Mouse (Mus musculus): ENCODE results near the gene Irf2bpl. TPM values are rescaled to one million over a fixed set of nuclear protein-coding genes. Genes with fewer than 3 reads are reported as not detected.
A peak's percentile ranks its signal among the peaks of the same experiment; 100 is the strongest.

The Irf2bpl gene
- polyA plus RNA-seq, 1 experiment from 2014 or later: 67.0 TPM

GRCm38 (mm10) chr12:86881809-86882278 lies 2.8 kb downstream of the Irf2bpl start:
- WGBS: 5% methylated on average over 32 of the region's 33 CpGs
- Histone ChIP-seq H3K4me1 (replicated peaks; ENCODE audit: control insufficient read depth, insufficient read depth, low read length) (peaks cover 45% of the 10 kb centered on the region), H3K9ac (replicated peaks; ENCODE audit: low read depth, low read length) (peak overlapping the region; percentile 100), H3K4me3 (replicated peaks; ENCODE audit: low read length) (peak overlapping the region; percentile 99), H3K9me3 (ENCODE audit: control insufficient read depth, low read length) (no peaks in the 10 kb centered on the region), H3K27me3 (replicated peaks; ENCODE audit: control insufficient read depth, insufficient read depth, low read length) (no peaks in the 10 kb centered on the region), H3K4me2 (ENCODE audit: low read length) (peak overlapping the region; percentile 93), H3K36me3 (ENCODE audit: control insufficient read depth, insufficient read depth) (no peaks in the 10 kb centered on the region), H3K27ac (ENCODE audit: low read length) (peak overlapping the region; percentile 100)
- no peak for ATAC-seq

DNA sequence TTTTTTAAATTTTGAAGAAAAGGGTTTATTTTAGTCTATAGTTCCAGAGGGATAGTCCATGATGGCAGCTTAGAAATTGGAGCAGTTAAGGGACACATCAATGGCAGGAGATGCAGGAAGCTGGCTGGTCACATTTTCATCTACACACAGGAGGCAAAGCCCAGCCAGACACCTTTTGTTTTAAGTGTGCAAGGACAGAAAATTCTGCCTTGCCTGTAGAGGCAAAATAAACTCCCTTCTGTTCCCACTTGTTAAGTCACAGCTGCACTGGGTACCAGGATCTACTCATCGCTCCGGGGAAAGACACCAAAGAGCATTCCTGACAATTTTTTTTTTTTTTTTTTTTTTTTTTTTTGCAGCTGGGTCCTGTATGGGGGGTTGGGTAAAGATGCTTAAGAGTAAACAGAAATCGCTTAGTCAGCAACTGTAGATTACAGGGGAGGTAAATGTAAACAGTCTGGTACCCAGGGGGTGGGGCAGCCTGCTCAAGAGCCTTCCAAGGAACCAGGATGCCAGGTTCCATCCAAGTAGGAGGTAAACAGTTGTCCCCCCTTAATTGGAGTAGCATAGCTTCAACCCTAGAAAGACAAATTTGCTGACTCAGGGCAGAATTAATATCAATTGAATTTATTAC lies 4.4 kb downstream of the Irf2bpl start:
- H3K4me1 ChIP-seq (replicated peaks; ENCODE audit: control insufficient read depth, insufficient read depth, low read length): peaks cover 30% of the 10 kb centered on the region
- peak overlapping the region; percentile 35 for H3K4me3 ChIP-seq (replicated peaks; ENCODE audit: low read length)
- no peak overlapping the region for H3K9ac ChIP-seq (replicated peaks; ENCODE audit: low read depth, low read length)
- peak overlapping the region; percentile 60 for H3K4me2 ChIP-seq (ENCODE audit: low read length)
- no peaks in the 10 kb centered on the region for H3K9me3 ChIP-seq (ENCODE audit: control insufficient read depth, low read length)
- H3K36me3 ChIP-seq (ENCODE audit: control insufficient read depth, insufficient read depth): no peaks in the 10 kb centered on the region
- peak overlapping the region; percentile 59 for H3K27ac ChIP-seq (ENCODE audit: low read length)
- no peak for ATAC-seq
- H3K27me3 ChIP-seq (replicated peaks; ENCODE audit: control insufficient read depth, insufficient read depth, low read length): no peaks in the 10 kb centered on the region
- WGBS: 35% methylated on average over 3 of the region's 3 CpGs

- 31% methylated on average over 6 of the region's 6 CpGs for WGBS
- ATAC-seq: no peak
- Histone ChIP-seq H3K27ac (ENCODE audit: low read length) (peak overlapping the region; percentile 8; the same call in 1 of the 2 replicates), H3K36me3 (ENCODE audit: control insufficient read depth, insufficient read depth) (no peaks in the 10 kb centered on the region), H3K9me3 (ENCODE audit: control insufficient read depth, low read length) (no peaks in the 10 kb centered on the region), H3K27me3 (replicated peaks; ENCODE audit: control insufficient read depth, insufficient read depth, low read length) (no peaks in the 10 kb centered on the region), H3K4me1 (replicated peaks; ENCODE audit: control insufficient read depth, insufficient read depth, low read length) (peaks cover 26% of the 10 kb centered on the region), H3K4me2 (ENCODE audit: low read length) (peak overlapping the region; percentile 60), H3K9ac (replicated peaks; ENCODE audit: low read depth, low read length) (0 out of 2 replicates have a peak overlapping the region, but pooled peaks have one; percentile 11), H3K4me3 (replicated peaks; ENCODE audit: low read length) (peak overlapping the region; percentile 35)
Observed at GRCm38 (mm10) chr12:86879446-86880085, 5.0 kb downstream of the Irf2bpl start.

DNA sequence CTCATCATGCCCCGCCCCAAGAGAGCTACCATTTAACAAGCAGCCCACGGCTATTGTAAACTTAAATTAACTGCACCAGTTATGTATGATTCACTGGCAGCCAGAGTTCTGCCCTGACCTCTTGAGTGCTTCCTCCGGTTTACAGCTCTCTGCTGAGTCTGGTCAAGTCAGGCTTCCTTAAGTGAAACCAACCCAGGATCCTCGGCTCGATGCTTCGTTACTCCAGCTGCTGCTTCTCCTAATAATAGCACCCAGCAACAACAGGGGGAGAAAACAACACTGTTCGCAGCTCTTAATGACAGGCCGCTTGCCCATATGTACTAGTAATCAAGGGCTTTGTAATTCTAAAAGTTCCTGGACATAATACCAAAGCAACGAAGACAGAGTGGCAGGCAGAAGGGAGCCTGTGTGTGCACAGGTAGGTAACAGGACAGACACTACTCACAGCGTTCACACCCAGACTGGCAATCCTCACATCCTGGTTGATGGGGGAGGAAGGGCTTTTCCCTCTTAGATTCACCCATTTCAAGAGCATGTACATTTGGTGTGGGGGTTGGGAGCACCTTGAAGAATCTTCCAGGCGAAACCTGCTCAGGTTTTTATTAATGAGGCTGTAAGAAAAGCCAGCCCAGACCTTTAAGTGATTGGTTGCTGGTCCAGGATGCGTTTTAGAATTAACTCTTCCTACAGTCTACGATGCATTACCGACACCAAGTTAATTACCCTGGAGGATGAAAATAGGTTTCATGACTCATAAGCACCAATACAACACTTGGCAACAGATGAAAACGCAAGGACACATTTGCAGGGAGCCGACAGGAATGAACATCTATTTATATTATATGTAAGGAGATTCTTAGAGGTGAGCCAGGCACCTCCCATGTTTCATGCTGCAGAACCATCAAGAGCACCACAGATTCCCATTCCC lies 5.9 kb downstream of the Irf2bpl start:
- WGBS: 45% methylated on average over 16 of the region's 16 CpGs
- peak overlapping the region; percentile 60 for H3K4me2 ChIP-seq (ENCODE audit: low read length)
- H3K4me3 ChIP-seq (replicated peaks; ENCODE audit: low read length): no peak overlapping the region
- no peaks in the 10 kb centered on the region for H3K9me3 ChIP-seq (ENCODE audit: control insufficient read depth, low read length)
- peak overlapping the region; percentile 30 for H3K27ac ChIP-seq (ENCODE audit: low read length)
- no peaks in the 10 kb centered on the region for H3K27me3 ChIP-seq (replicated peaks; ENCODE audit: control insufficient read depth, insufficient read depth, low read length)
- peaks cover 26% of the 10 kb centered on the region for H3K4me1 ChIP-seq (replicated peaks; ENCODE audit: control insufficient read depth, insufficient read depth, low read length)
- ATAC-seq: no peak
- H3K36me3 ChIP-seq (ENCODE audit: control insufficient read depth, insufficient read depth): no peaks in the 10 kb centered on the region
- 0 out of 2 replicates have a peak overlapping the region, but pooled peaks have one; percentile 16 for H3K9ac ChIP-seq (replicated peaks; ENCODE audit: low read depth, low read length)

- Histone ChIP-seq H3K36me3 (ENCODE audit: control insufficient read depth, insufficient read depth) (no peaks in the 10 kb centered on the region), H3K4me2 (ENCODE audit: low read length) (no peak overlapping the region), H3K4me3 (replicated peaks; ENCODE audit: low read length) (no peak overlapping the region), H3K9me3 (ENCODE audit: control insufficient read depth, low read length) (no peaks in the 10 kb centered on the region), H3K27ac (ENCODE audit: low read length) (no peak overlapping the region), H3K27me3 (replicated peaks; ENCODE audit: control insufficient read depth, insufficient read depth, low read length) (no peaks in the 10 kb centered on the region), H3K4me1 (replicated peaks; ENCODE audit: control insufficient read depth, insufficient read depth, low read length) (peaks cover 30% of the 10 kb centered on the region), H3K9ac (replicated peaks; ENCODE audit: low read depth, low read length) (no peak overlapping the region)
- ATAC-seq: no peak
- 97% methylated on average over 4 of the region's 4 CpGs for WGBS
Observed at GRCm38 (mm10) chr12:86876981-86877380, 7.6 kb downstream of the Irf2bpl start.

DNA sequence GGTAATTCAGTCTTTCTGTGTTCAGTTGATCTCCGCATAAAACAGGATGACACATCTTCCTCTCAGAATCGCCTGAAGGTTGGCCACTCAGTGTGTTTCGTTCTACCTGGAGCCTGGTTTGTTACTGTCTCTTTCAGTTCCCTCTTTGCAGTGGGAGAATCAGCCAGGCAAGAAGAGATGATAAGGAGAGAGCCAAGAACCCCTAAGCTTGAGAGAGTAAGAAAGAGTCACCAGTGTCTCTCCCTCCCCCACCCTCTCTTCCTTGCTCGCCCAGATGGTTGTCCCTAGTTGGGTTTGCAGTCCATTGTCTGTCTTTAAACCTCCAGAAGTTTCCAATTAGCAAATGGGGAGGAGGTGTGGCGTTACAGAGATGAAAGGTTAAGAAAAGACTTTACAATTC lies 8.5 kb downstream of the Irf2bpl start:
- H3K27ac ChIP-seq (ENCODE audit: low read length): no peak overlapping the region
- no peak overlapping the region for H3K9ac ChIP-seq (replicated peaks; ENCODE audit: low read depth, low read length)
- no peaks in the 10 kb centered on the region for H3K36me3 ChIP-seq (ENCODE audit: control insufficient read depth, insufficient read depth)
- H3K9me3 ChIP-seq (ENCODE audit: control insufficient read depth, low read length): no peaks in the 10 kb centered on the region
- WGBS: 73% methylated on average over 5 of the region's 5 CpGs
- no peaks in the 10 kb centered on the region for H3K27me3 ChIP-seq (replicated peaks; ENCODE audit: control insufficient read depth, insufficient read depth, low read length)
- H3K4me3 ChIP-seq (replicated peaks; ENCODE audit: low read length): no peak overlapping the region
- H3K4me1 ChIP-seq (replicated peaks; ENCODE audit: control insufficient read depth, insufficient read depth, low read length): peaks cover 30% of the 10 kb centered on the region
- no peak for ATAC-seq
- no peak overlapping the region for H3K4me2 ChIP-seq (ENCODE audit: low read length)

DNA sequence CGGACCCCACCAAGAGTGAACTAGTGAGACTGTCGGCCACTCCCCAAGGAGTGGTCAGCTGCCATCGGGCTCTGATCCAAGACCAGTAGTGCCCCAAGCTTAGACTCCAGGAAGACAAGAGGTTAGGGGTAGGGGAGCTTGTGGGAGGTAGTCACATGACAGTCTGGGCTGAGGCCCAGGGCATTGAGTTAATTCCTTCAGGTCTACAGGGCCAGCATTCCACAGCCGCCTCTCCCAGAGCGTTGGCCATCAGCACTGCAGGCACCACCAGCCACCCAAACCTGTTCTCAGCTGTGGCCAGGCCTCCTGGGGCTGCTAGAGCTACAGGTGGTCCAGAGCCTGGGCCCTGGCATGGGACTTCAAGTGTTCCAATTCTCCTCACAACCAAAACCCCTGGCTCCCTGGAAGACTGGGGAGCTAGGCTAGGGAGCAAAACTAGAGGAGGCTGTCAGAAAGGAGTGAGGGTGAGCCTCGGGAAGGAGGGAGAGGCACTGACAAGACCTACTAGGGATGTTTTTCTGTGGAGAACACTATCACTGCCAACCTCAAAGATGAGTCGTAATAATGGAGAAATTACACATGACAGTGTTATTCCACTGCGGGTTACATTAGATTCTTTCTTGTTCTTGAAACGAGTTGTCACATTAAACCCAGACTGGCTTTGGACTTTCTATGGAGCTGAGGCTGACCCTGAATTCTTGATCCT lies 12.1 kb downstream of the Irf2bpl start:
- Histone ChIP-seq H3K36me3 (ENCODE audit: control insufficient read depth, insufficient read depth) (no peaks in the 10 kb centered on the region), H3K4me2 (ENCODE audit: low read length) (no peak overlapping the region), H3K9me3 (ENCODE audit: control insufficient read depth, low read length) (0 out of 2 replicates have a peak, but pooled peaks cover 3% of the 10 kb centered on the region), H3K4me1 (replicated peaks; ENCODE audit: control insufficient read depth, insufficient read depth, low read length) (0 out of 2 replicates have a peak, but pooled peaks cover 4% of the 10 kb centered on the region), H3K27ac (ENCODE audit: low read length) (no peak overlapping the region), H3K4me3 (replicated peaks; ENCODE audit: low read length) (no peak overlapping the region), H3K27me3 (replicated peaks; ENCODE audit: control insufficient read depth, insufficient read depth, low read length) (no peaks in the 10 kb centered on the region), H3K9ac (replicated peaks; ENCODE audit: low read depth, low read length) (no peak overlapping the region)
- no peak for ATAC-seq
- WGBS: 52% methylated on average over 9 of the region's 9 CpGs

DNA sequence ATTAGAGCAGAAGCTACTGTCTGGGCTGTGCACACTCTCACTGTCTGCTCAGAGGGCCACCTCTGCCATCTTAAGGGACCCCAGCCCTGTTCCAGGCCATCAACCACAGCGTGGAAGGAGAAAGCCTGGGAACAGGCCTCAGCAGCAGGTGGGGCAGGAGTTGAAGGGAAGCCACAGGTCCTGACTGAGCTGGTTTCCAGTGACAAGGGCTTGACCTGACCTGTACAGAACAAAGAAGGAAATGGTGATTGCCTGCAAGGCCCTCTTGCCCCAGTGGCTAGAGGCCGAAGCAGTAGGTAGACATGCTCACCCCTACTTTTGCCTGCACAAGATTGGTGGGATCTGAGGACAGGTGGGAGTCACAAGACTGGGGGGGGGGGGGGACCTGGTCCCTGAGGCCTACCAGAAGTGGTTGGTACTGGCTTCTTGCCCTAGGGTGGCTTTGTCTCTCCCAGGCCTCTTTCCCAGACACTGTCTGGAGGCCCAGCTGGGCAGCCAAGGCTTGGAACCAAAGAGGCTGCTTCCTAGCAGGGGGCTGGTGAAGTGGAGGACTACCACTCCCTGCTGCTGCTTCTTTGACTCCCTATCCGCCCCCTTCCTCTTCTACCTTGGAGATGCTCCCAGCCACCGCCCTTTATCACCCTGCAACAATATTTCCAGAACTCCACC lies 12.8 kb downstream of the Irf2bpl start:
- H3K9ac ChIP-seq (replicated peaks; ENCODE audit: low read depth, low read length): no peak overlapping the region
- 0 out of 2 replicates have a peak, but pooled peaks cover 3% of the 10 kb centered on the region for H3K9me3 ChIP-seq (ENCODE audit: control insufficient read depth, low read length)
- H3K27me3 ChIP-seq (replicated peaks; ENCODE audit: control insufficient read depth, insufficient read depth, low read length): no peaks in the 10 kb centered on the region
- no peak overlapping the region for H3K4me2 ChIP-seq (ENCODE audit: low read length)
- no peak; the same call in 1 of the 2 replicates for ATAC-seq
- no peaks in the 10 kb centered on the region for H3K36me3 ChIP-seq (ENCODE audit: control insufficient read depth, insufficient read depth)
- H3K4me3 ChIP-seq (replicated peaks; ENCODE audit: low read length): no peak overlapping the region
- WGBS: 81% methylated on average over 4 of the region's 4 CpGs
- H3K4me1 ChIP-seq (replicated peaks; ENCODE audit: control insufficient read depth, insufficient read depth, low read length): 0 out of 2 replicates have a peak, but pooled peaks cover 4% of the 10 kb centered on the region
- no peak overlapping the region for H3K27ac ChIP-seq (ENCODE audit: low read length)

Data from forebrain, embryonic 16.5 days (tissue).